Comparison of ENCODE assay signal across 10 mouse cellular contexts in the genomic region with DNA sequence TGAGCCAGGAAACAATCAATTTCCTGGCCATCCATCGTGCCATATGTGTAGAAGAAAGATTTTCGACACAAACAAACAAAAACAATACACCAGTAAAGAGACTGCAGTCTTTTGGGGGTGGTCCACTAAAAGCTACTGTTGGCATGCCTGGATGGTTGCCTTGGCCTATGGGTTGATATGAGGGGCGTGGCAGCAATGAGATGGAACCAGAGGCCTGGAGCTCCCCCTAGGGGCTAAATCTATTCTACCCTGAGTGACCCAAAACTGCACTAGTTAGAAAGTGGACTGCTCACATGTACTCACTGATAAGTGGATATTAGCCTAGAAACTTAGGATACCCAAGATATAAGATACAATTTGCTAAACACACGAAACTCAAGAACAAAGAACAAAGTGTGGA.
A peak's percentile ranks its signal among the peaks of the same experiment; 100 is the strongest.
DNase-seq lines count a peak whose midpoint lies in the region; ATAC-seq lines count a peak whose summit lies in the region.
"Had no signal": no experiment of that assay in that cellular context is flagged by ENCODE, and none has a peak within 500 bp of the region (broad histone marks: within the 10 kb centered on the region; RNA-seq: fewer than 3 reads in every experiment).

No protein-coding gene starts in this region.

- H3K9ac ChIP-seq in kidney, embryonic 15.5 days, result no peak overlapping the region
- H3K9ac ChIP-seq: embryonic facial prominence, embryonic 12.5 days; lung, embryonic 15.5 days had no signal

- no peak overlapping the region for H3K27ac ChIP-seq in kidney, embryonic 15.5 days
- H3K27ac ChIP-seq: embryonic facial prominence, embryonic 12.5 days; lung, embryonic 15.5 days had no signal

- no peak for ATAC-seq in kidney, embryonic 15.5 days (replicated peaks; ENCODE audit: low FRiP score)
- ATAC-seq in neutrophil, adult 5-6 weeks (ENCODE audit: extremely low read depth, insufficient number of reproducible peaks, low FRiP score, poor library complexity, severe bottlenecking), result peak; percentile 90

- H3K27me3 ChIP-seq in kidney, embryonic 15.5 days, result no peaks in the 10 kb centered on the region
- H3K27me3 ChIP-seq: embryonic facial prominence, embryonic 12.5 days; lung, embryonic 15.5 days had no signal

- H3K9me3 ChIP-seq in kidney, embryonic 15.5 days (replicated peaks), result no peaks in the 10 kb centered on the region
- H3K9me3 ChIP-seq: embryonic facial prominence, embryonic 12.5 days; lung, embryonic 15.5 days had no signal

- H3K4me1 ChIP-seq in kidney, embryonic 15.5 days, result no peaks in the 10 kb centered on the region
- H3K4me1 ChIP-seq: embryonic facial prominence, embryonic 12.5 days; lung, embryonic 15.5 days had no signal

- intact Hi-C loops in heart, postnatal 36 days (cut with DNase I), result loop anchor here (5.0 kb wide), 1 partner anchor 257 kb away; a partner anchor contains a TSS
- intact Hi-C loops in left cerebral cortex, postnatal 4 days (cut with DNase I), result no loop called here

- peak; percentile 26 for DNase-seq in kidney, adult 18-20 months
- peak; percentile 64 for DNase-seq in R1 (ENCODE audit: low read depth, low spot score)
- peak; percentile 28 to 51 for DNase-seq in cerebellum, postnatal 14 days
- DNase-seq in heart, postnatal 36 days, result peak; percentile 54 to 59
- peak; percentile 17 for DNase-seq in left cerebral cortex, postnatal 4 days
- DNase-seq in Muller cell, postnatal 12 days (ENCODE audit: inconsistent ontology term), result no peak

- H3K4me2 ChIP-seq in kidney, embryonic 15.5 days, result no peak overlapping the region
- H3K4me2 ChIP-seq: embryonic facial prominence, embryonic 12.5 days; lung, embryonic 15.5 days had no signal

- H3K4me3 ChIP-seq in kidney, embryonic 15.5 days (replicated peaks), result no peak overlapping the region
- H3K4me3 ChIP-seq: embryonic facial prominence, embryonic 12.5 days; lung, embryonic 15.5 days had no signal

- 66% methylated on average over 4 of the region's 4 CpGs for WGBS in kidney, embryonic 15.5 days

- no peaks in the 10 kb centered on the region for H3K36me3 ChIP-seq in kidney, embryonic 15.5 days
- H3K36me3 ChIP-seq: embryonic facial prominence, embryonic 12.5 days; lung, embryonic 15.5 days had no signal
